Mouse (Mus musculus) heart, embryonic 16.5 days (tissue): Measurements from ENCODE around the gene Map4k5. TPM values are rescaled to one million over a fixed set of nuclear protein-coding genes. Genes with fewer than 3 reads are reported as not detected.

Source experiments
- ATAC-seq: fragments of 200-750 bp; cut with Nextera tagmentation; replicated peaks from 2 replicates; pipeline ENCODE4 v1.8.0; 2017; ENCODE audit warnings: moderate number of reproducible peaks; ENCODE audit not compliant: insufficient read depth, low FRiP score; ENCODE audit errors: extremely low read depth
- H3K27ac ChIP-seq: fragments of 300-500 bp; sonication (generic); 2 replicates; pipeline ENCODE4 v1.5.1; 2014; ENCODE audit warnings: mild to moderate bottlenecking, low read length, control low read depth, moderate library complexity
- H3K27me3 ChIP-seq: fragments of 300-500 bp; sonication (generic); 2 replicates; pipeline ENCODE4 v1.6.1; 2014; ENCODE audit warnings: low read length, mixed read lengths; ENCODE audit not compliant: control insufficient read depth, insufficient read depth
- H3K36me3 ChIP-seq: fragments of 300-500 bp; sonication (generic); 2 replicates; pipeline ENCODE4 v1.6.1; 2014; ENCODE audit not compliant: control insufficient read depth, insufficient read depth
- H3K4me1 ChIP-seq: fragments of 300-500 bp; sonication (generic); 2 replicates; pipeline ENCODE4 v1.6.1; 2014; ENCODE audit warnings: low read length, mixed read lengths; ENCODE audit not compliant: control insufficient read depth, insufficient read depth
- H3K4me2 ChIP-seq: fragments of 300-500 bp; sonication (generic); 2 replicates; pipeline ENCODE4 v1.6.1; 2014; ENCODE audit warnings: low read depth, mild to moderate bottlenecking, control low read depth, low read length
- H3K4me3 ChIP-seq: fragments of 300-500 bp; sonication (generic); 2 replicates; pipeline ENCODE4 v1.5.1; 2014; ENCODE audit warnings: mild to moderate bottlenecking, control low read depth, low read length
- H3K9ac ChIP-seq: fragments of 300-500 bp; sonication (generic); 2 replicates; pipeline ENCODE4 v1.6.1; 2014; ENCODE audit warnings: low read length, control low read depth
- H3K9me3 ChIP-seq: fragments of 300-500 bp; sonication (generic); replicated peaks from 2 replicates; pipeline ENCODE4 v1.6.1; 2016; ENCODE audit warnings: low read length; ENCODE audit not compliant: control insufficient read depth
- WGBS: fragments of 180-500 bp; shearing (Covaris S2); extraction: QIAGEN DNeasy Blood & Tissue Kit; methylation state at CpG from one replicate; pipeline ENCODE4 v1.1.7; 2014; 5-methylcytosine and 5-hydroxymethylcytosine counted together
- polyA plus RNA-seq: library from polyadenylated mRNA; unstranded; fragments of >200 nt; fragmentation: Nextera tagmentation; extraction: Ambion mirVana; gene quantifications from 2 replicates; pipeline ENCODE4 v1.2.1, GENCODE M21; 2015

The Map4k5 gene
- polyA plus RNA-seq, 1 experiment from 2014 or later, result 25.2 TPM

GRCm38 (mm10) chr12:69838376-69838775, 54.6 kb downstream of the Map4k5 start:
- H3K36me3 ChIP-seq, result peaks cover 10% of the 10 kb centered on the region; the same call in 1 of the 2 replicates

GRCm38 (mm10) chr12:69833982-69834604, 58.9 kb downstream of the Map4k5 start:
- ATAC-seq, result no peak
- Histone ChIP-seq H3K27ac (no peak overlapping the region), H3K9ac (no peak overlapping the region), H3K36me3 (peaks cover 9% of the 10 kb centered on the region; the same call in 1 of the 2 replicates), H3K9me3 (no peaks in the 10 kb centered on the region), H3K4me1 (no peaks in the 10 kb centered on the region), H3K27me3 (no peaks in the 10 kb centered on the region), H3K4me2 (no peak overlapping the region), H3K4me3 (no peak overlapping the region)
- WGBS, result 85% methylated on average over 12 of the region's 12 CpGs

More at GRCm38 (mm10) chr12:69838376-69838775, 54.6 kb downstream of the Map4k5 start:
- H3K4me2 ChIP-seq, result no peak overlapping the region
- no peaks in the 10 kb centered on the region for H3K27me3 ChIP-seq
- 63% methylated on average over 11 of the region's 11 CpGs for WGBS
- no peak for ATAC-seq
- H3K27ac ChIP-seq, result no peak overlapping the region
- no peaks in the 10 kb centered on the region for H3K4me1 ChIP-seq
- no peak overlapping the region for H3K9ac ChIP-seq
- H3K9me3 ChIP-seq, result no peaks in the 10 kb centered on the region
- no peak overlapping the region for H3K4me3 ChIP-seq

- ATAC-seq, result no peak
- no peaks in the 10 kb centered on the region for H3K9me3 ChIP-seq
- no peak overlapping the region for H3K9ac ChIP-seq
- H3K4me2 ChIP-seq, result no peak overlapping the region
- peaks cover 18% of the 10 kb centered on the region for H3K36me3 ChIP-seq
- H3K4me3 ChIP-seq, result no peak overlapping the region
- no peaks in the 10 kb centered on the region for H3K27me3 ChIP-seq
- H3K27ac ChIP-seq, result no peak overlapping the region
- no peaks in the 10 kb centered on the region for H3K4me1 ChIP-seq
- 89% methylated on average over 9 of the region's 9 CpGs for WGBS
Observed at GRCm38 (mm10) chr12:69831239-69831910, 61.6 kb downstream of the Map4k5 start.

- no peak overlapping the region for H3K9ac ChIP-seq
- 29% methylated on average over 2 of the region's 2 CpGs for WGBS
- H3K4me3 ChIP-seq, result no peak overlapping the region
- no peaks in the 10 kb centered on the region for H3K4me1 ChIP-seq
- H3K9me3 ChIP-seq, result no peaks in the 10 kb centered on the region
- H3K27me3 ChIP-seq, result no peaks in the 10 kb centered on the region
- H3K4me2 ChIP-seq, result no peak overlapping the region
- no peak overlapping the region for H3K27ac ChIP-seq
- peaks cover 29% of the 10 kb centered on the region for H3K36me3 ChIP-seq
- ATAC-seq, result no peak
Observed at GRCm38 (mm10) chr12:69828214-69828613, 64.8 kb downstream of the Map4k5 start.

GRCm38 (mm10) chr12:69824881-69825597, 68.0 kb downstream of the Map4k5 start:
- H3K36me3 ChIP-seq, result peaks cover 46% of the 10 kb centered on the region
- H3K4me1 ChIP-seq, result no peaks in the 10 kb centered on the region
- no peak for ATAC-seq
- H3K27ac ChIP-seq, result 0 out of 2 replicates have a peak overlapping the region, but pooled peaks have one; percentile 35
- H3K9me3 ChIP-seq, result peaks cover 2% of the 10 kb centered on the region; the same call in 1 of the 2 replicates
- no peak overlapping the region for H3K9ac ChIP-seq
- 72% methylated on average over 9 of the region's 9 CpGs for WGBS
- no peak overlapping the region for H3K4me3 ChIP-seq
- H3K4me2 ChIP-seq, result no peak overlapping the region
- H3K27me3 ChIP-seq, result no peaks in the 10 kb centered on the region

- H3K4me3 ChIP-seq, result no peak overlapping the region
- peak overlapping the region; percentile 26; the same call in 1 of the 2 replicates for H3K27ac ChIP-seq
- H3K36me3 ChIP-seq, result peaks cover 30% of the 10 kb centered on the region
- H3K9me3 ChIP-seq, result no peaks in the 10 kb centered on the region
- H3K4me2 ChIP-seq, result no peak overlapping the region
- 32% methylated on average over 6 of the region's 6 CpGs for WGBS
- H3K9ac ChIP-seq, result no peak overlapping the region
- H3K4me1 ChIP-seq, result peaks cover 9% of the 10 kb centered on the region
- no peaks in the 10 kb centered on the region for H3K27me3 ChIP-seq
- no peak; the same call in 1 of the 2 replicates for ATAC-seq
Observed at GRCm38 (mm10) chr12:69814272-69814671, 78.7 kb downstream of the Map4k5 start.

- Histone ChIP-seq H3K4me3 (no peak overlapping the region), H3K4me2 (no peak overlapping the region), H3K36me3 (peaks cover 31% of the 10 kb centered on the region), H3K27ac (0 out of 2 replicates have a peak overlapping the region, but pooled peaks have one; percentile 26), H3K4me1 (peaks cover 9% of the 10 kb centered on the region), H3K27me3 (no peaks in the 10 kb centered on the region), H3K9me3 (no peaks in the 10 kb centered on the region), H3K9ac (no peak overlapping the region)
- ATAC-seq, result no peak
- WGBS, result 75% methylated on average over 2 of the region's 2 CpGs
Observed at GRCm38 (mm10) chr12:69813596-69813995, 79.4 kb downstream of the Map4k5 start.

- H3K36me3 ChIP-seq, result peaks cover 28% of the 10 kb centered on the region
- H3K9me3 ChIP-seq, result no peaks in the 10 kb centered on the region
- H3K27me3 ChIP-seq, result no peaks in the 10 kb centered on the region
- H3K9ac ChIP-seq, result no peak overlapping the region
- no peak for ATAC-seq
- H3K27ac ChIP-seq, result no peak overlapping the region
- WGBS, result 63% methylated on average over 3 of the region's 3 CpGs
- no peak overlapping the region for H3K4me3 ChIP-seq
- no peak overlapping the region for H3K4me2 ChIP-seq
- H3K4me1 ChIP-seq, result peaks cover 12% of the 10 kb centered on the region
Observed at GRCm38 (mm10) chr12:69812986-69813385, 80.0 kb downstream of the Map4k5 start.

- Histone ChIP-seq H3K4me3 (no peak overlapping the region), H3K9ac (no peak overlapping the region), H3K4me1 (peaks cover 13% of the 10 kb centered on the region), H3K36me3 (peaks cover 25% of the 10 kb centered on the region), H3K4me2 (no peak overlapping the region), H3K27me3 (no peaks in the 10 kb centered on the region), H3K9me3 (no peaks in the 10 kb centered on the region), H3K27ac (no peak overlapping the region)
- no peak for ATAC-seq
- WGBS, result 37% methylated on average over 1 of the region's 1 CpGs
Observed at GRCm38 (mm10) chr12:69811976-69812375, 81.0 kb downstream of the Map4k5 start.
